In the genomic region with DNA sequence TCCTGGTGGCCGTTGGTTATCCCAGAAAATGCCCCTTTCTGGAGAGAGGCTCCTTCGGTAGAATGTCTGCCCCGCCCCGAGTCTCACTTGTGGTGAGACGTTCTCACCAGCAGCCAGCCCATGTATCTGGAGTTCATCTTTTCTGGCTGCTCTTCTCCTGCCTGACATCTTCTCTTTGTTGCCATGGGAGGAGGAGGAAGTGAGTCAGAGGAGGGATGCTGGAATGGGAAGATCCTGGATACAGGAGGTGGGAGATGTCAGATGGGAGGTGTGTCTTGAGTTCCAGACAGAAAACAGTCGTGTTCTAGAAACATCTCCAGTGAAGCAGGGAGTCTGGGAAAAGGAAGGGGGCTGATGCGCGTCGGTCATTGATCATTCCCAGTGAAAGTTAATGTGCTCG, we compare ENCODE assay signal across 29 mouse cellular contexts. TPM values are rescaled to one million over a fixed set of nuclear protein-coding genes. Genes with fewer than 3 reads are reported as not detected.
A peak's percentile ranks its signal among the peaks of the same experiment; 100 is the strongest.
DNase-seq lines count a peak whose midpoint lies in the region; ATAC-seq and TF ChIP-seq lines count a peak whose summit lies in the region.
"Had no signal": no experiment of that assay in that cellular context is flagged by ENCODE, and none has a peak within 500 bp of the region (broad histone marks: within the 10 kb centered on the region; RNA-seq: fewer than 3 reads in every experiment).

No protein-coding gene starts in this region.

- 61% methylated on average over 10 of the region's 10 CpGs for whole genome bisulfite sequencing in intestine, embryonic 14.5 days
- WGBS in intestine, postnatal 0 days = 77% methylated on average over 10 of the region's 10 CpGs
- WGBS in intestine, embryonic 16.5 days = 70% methylated on average over 10 of the region's 10 CpGs
- WGBS in limb, embryonic 10.5 days = 85% methylated on average over 10 of the region's 10 CpGs

- no peak overlapping the region for H3K4me2 ChIP-seq in intestine, embryonic 14.5 days (ENCODE audit: low read length)
- no peak overlapping the region for H3K4me2 ChIP-seq in intestine, postnatal 0 days (replicated peaks; ENCODE audit: low read depth)
- no peak overlapping the region for H3K4me2 ChIP-seq in intestine, embryonic 16.5 days (ENCODE audit: low read depth, low read length)
- H3K4me2 ChIP-seq: embryonic facial prominence, embryonic 15.5 days; heart, embryonic 12.5 days; heart, embryonic 15.5 days; hindbrain, embryonic 13.5 days had no signal

- DNase-seq in gastrocnemius, adult 18-20 months (ENCODE audit: low spot score) = peak; percentile 23
- DNase-seq in gastrocnemius, postnatal 4 days (ENCODE audit: low spot score in 2 of 2) = no peak
- no peak for DNase-seq in intestine, embryonic 14.5 days (ENCODE audit: low spot score)
- DNase-seq in limb, embryonic 10.5 days (ENCODE audit: low spot score) = no peak
- DNase-seq in left cerebral cortex, adult 18-20 months (ENCODE audit: low spot score in 2 of 2) = no peak
- DNase-seq: adrenal gland, adult 2 months; adrenal gland, postnatal 14 days; B cell, adult 2 months; cerebellum, adult 11-12 months; cerebellum, adult 8-10 months; cerebellum, postnatal 10 days; cerebellum, postnatal 36 days; embryo, embryonic 11 days; forebrain, postnatal 0 days; gastrocnemius, postnatal 25 days; heart, postnatal 10 days; heart, postnatal 36 days; kidney, adult 18-20 months had no signal

- ATAC-seq in intestine, embryonic 14.5 days (replicated peaks; ENCODE audit: low FRiP score, low TSS enrichment, low read depth) = peak; percentile 47; the same call in 1 of the 2 replicates
- no peak for ATAC-seq in intestine, postnatal 0 days
- peak; percentile 31; the same call in 1 of the 2 replicates for ATAC-seq in intestine, embryonic 16.5 days
- ATAC-seq: forebrain, embryonic 14.5 days; forebrain, postnatal 0 days; hindbrain, embryonic 16.5 days had no signal

- H3K36me3 ChIP-seq in intestine, embryonic 14.5 days (ENCODE audit: control insufficient read depth, insufficient read depth, low read length) = no peaks in the 10 kb centered on the region
- H3K36me3 ChIP-seq in intestine, postnatal 0 days (ENCODE audit: control insufficient read depth, insufficient read depth) = no peaks in the 10 kb centered on the region
- H3K36me3 ChIP-seq in intestine, embryonic 16.5 days (ENCODE audit: control insufficient read depth, insufficient read depth, low read length) = no peaks in the 10 kb centered on the region
- H3K36me3 ChIP-seq in limb, embryonic 10.5 days = no peaks in the 10 kb centered on the region
- H3K36me3 ChIP-seq: G1E; heart, embryonic 12.5 days; heart, embryonic 15.5 days; hindbrain, embryonic 10.5 days; hindbrain, embryonic 13.5 days had no signal

- no peak overlapping the region for H3K4me3 ChIP-seq in intestine, embryonic 14.5 days (ENCODE audit: low read depth, low read length)
- H3K4me3 ChIP-seq in intestine, postnatal 0 days (ENCODE audit: low read depth, low read length) = no peak overlapping the region
- no peak overlapping the region for H3K4me3 ChIP-seq in intestine, embryonic 16.5 days (ENCODE audit: low read length)
- no peak overlapping the region for H3K4me3 ChIP-seq in limb, embryonic 10.5 days
- H3K4me3 ChIP-seq: embryonic facial prominence, embryonic 15.5 days; heart, embryonic 12.5 days; heart, embryonic 15.5 days; hindbrain, embryonic 10.5 days; hindbrain, embryonic 13.5 days had no signal

- H3K9ac ChIP-seq in intestine, embryonic 14.5 days (ENCODE audit: low read length) = no peak overlapping the region
- no peak overlapping the region for H3K9ac ChIP-seq in intestine, postnatal 0 days (ENCODE audit: low read depth, low read length)
- H3K9ac ChIP-seq in intestine, embryonic 16.5 days (ENCODE audit: low read depth, low read length) = no peak overlapping the region
- H3K9ac ChIP-seq: embryonic facial prominence, embryonic 15.5 days; forebrain, postnatal 0 days; heart, embryonic 12.5 days; heart, embryonic 15.5 days; hindbrain, embryonic 13.5 days had no signal

- TF ChIP-seq CTCF in intestine, postnatal 0 days (IDR thresholded peaks at IDR 0.05; ENCODE audit: low read depth) = no peak

- H3K9me3 ChIP-seq in intestine, embryonic 14.5 days (ENCODE audit: control insufficient read depth, low read length) = no peaks in the 10 kb centered on the region
- H3K9me3 ChIP-seq in intestine, postnatal 0 days (ENCODE audit: control insufficient read depth) = no peaks in the 10 kb centered on the region
- H3K9me3 ChIP-seq in intestine, embryonic 16.5 days (ENCODE audit: control insufficient read depth, low read length) = no peaks in the 10 kb centered on the region
- no peaks in the 10 kb centered on the region for H3K9me3 ChIP-seq in limb, embryonic 10.5 days (replicated peaks)
- H3K9me3 ChIP-seq: embryonic facial prominence, embryonic 15.5 days; G1E; heart, embryonic 12.5 days; heart, embryonic 15.5 days; hindbrain, embryonic 10.5 days; hindbrain, embryonic 13.5 days had no signal

- no peaks in the 10 kb centered on the region for H3K27me3 ChIP-seq in intestine, embryonic 14.5 days (replicated peaks; ENCODE audit: control insufficient read depth, insufficient read depth, low read length)
- no peaks in the 10 kb centered on the region for H3K27me3 ChIP-seq in intestine, postnatal 0 days (replicated peaks; ENCODE audit: control insufficient read depth, insufficient read depth, low read length)
- no peaks in the 10 kb centered on the region for H3K27me3 ChIP-seq in intestine, embryonic 16.5 days (replicated peaks; ENCODE audit: control insufficient read depth, insufficient read depth, low read length)
- no peaks in the 10 kb centered on the region for H3K27me3 ChIP-seq in limb, embryonic 10.5 days (ENCODE audit: low read depth, poor library complexity, severe bottlenecking)
- H3K27me3 ChIP-seq: CH12.LX; embryonic facial prominence, embryonic 15.5 days; heart, embryonic 12.5 days; heart, embryonic 15.5 days; hindbrain, embryonic 13.5 days had no signal

- peaks cover 8% of the 10 kb centered on the region; the same call in 1 of the 2 replicates for H3K4me1 ChIP-seq in intestine, embryonic 14.5 days (replicated peaks; ENCODE audit: control insufficient read depth, insufficient read depth, low read length)
- H3K4me1 ChIP-seq in intestine, postnatal 0 days (replicated peaks; ENCODE audit: control insufficient read depth, insufficient read depth, low read length) = no peaks in the 10 kb centered on the region
- H3K4me1 ChIP-seq in intestine, embryonic 16.5 days (ENCODE audit: control insufficient read depth, insufficient read depth, low read length) = no peaks in the 10 kb centered on the region; the same call in 1 of the 2 replicates
- peaks cover 30% of the 10 kb centered on the region; the same call in 1 of the 2 replicates for H3K4me1 ChIP-seq in limb, embryonic 10.5 days
- H3K4me1 ChIP-seq: heart, embryonic 15.5 days; hindbrain, embryonic 10.5 days; hindbrain, embryonic 13.5 days had no signal

- 0 out of 2 replicates have a peak overlapping the region, but pooled peaks have one; percentile 3 for H3K27ac ChIP-seq in intestine, embryonic 14.5 days (ENCODE audit: low read depth)
- H3K27ac ChIP-seq in intestine, postnatal 0 days (ENCODE audit: low read depth, low read length) = no peak overlapping the region
- no peak overlapping the region for H3K27ac ChIP-seq in intestine, embryonic 16.5 days (ENCODE audit: low read length)
- no peak overlapping the region for H3K27ac ChIP-seq in limb, embryonic 10.5 days
- H3K27ac ChIP-seq: embryonic facial prominence, embryonic 15.5 days; heart, embryonic 15.5 days; hindbrain, embryonic 10.5 days; hindbrain, embryonic 13.5 days had no signal

RNA-seq across cellular contexts. Expression of gene Hps1, which starts 29.7 kb away (rescaled TPM):
- under 1 TPM; 0.73 to 0.97 TPM for total RNA-seq in gastrocnemius, adult 18-20 months (2021)
- 1 to 10 TPM; 7.1 to 8.8 TPM for total RNA-seq in gastrocnemius, postnatal 4 days (2021)
- polyA plus RNA-seq in intestine, embryonic 14.5 days (2014; fragmentation: Nextera tagmentation; extraction: Ambion mirVana) = 12.5 and 14.0 TPM in 2 replicates
- polyA plus RNA-seq in intestine, postnatal 0 days (2015; fragmentation: Nextera tagmentation; extraction: Ambion mirVana) = 14.9 and 15.6 TPM in 2 replicates
- polyA plus RNA-seq in intestine, embryonic 16.5 days (2015; fragmentation: Nextera tagmentation; extraction: Ambion mirVana) = 18.6 and 20.3 TPM in 2 replicates
- polyA plus RNA-seq in limb, embryonic 10.5 days (2016; fragmentation: Nextera tagmentation; extraction: Ambion mirVana) = 16.2 and 17.2 TPM in 2 replicates
- 1 to 10 TPM; 8.3 to 8.6 TPM for total RNA-seq in left cerebral cortex, adult 18-20 months (2021)

RNA-seq across cellular contexts. Expression of gene Pyroxd2, which starts 56.9 kb away (rescaled TPM):
- total RNA-seq in gastrocnemius, adult 18-20 months (2021) = under 1 TPM; 0.53 to 0.97 TPM
- 1 to 10 TPM; 5.5 to 7.3 TPM for total RNA-seq in gastrocnemius, postnatal 4 days (2021)
- polyA plus RNA-seq in intestine, embryonic 14.5 days (2014; fragmentation: Nextera tagmentation; extraction: Ambion mirVana) = 3.5 and 3.6 TPM in 2 replicates
- polyA plus RNA-seq in intestine, postnatal 0 days (2015; fragmentation: Nextera tagmentation; extraction: Ambion mirVana) = 13.8 and 16.1 TPM in 2 replicates
- 11.0 and 14.0 TPM in 2 replicates for polyA plus RNA-seq in intestine, embryonic 16.5 days (2015; fragmentation: Nextera tagmentation; extraction: Ambion mirVana)
- polyA plus RNA-seq in limb, embryonic 10.5 days (2016; fragmentation: Nextera tagmentation; extraction: Ambion mirVana) = 0.30 and 0.74 TPM in 2 replicates
- 1 to 10 TPM; 2.9 to 3.0 TPM for total RNA-seq in left cerebral cortex, adult 18-20 months (2021)
- total RNA-seq: CH12.LX had no signal
